Mouse (Mus musculus) heart, embryonic 13.5 days (tissue): ENCODE results near the gene C5ar1. TPM values are rescaled to one million over a fixed set of nuclear protein-coding genes. Genes with fewer than 3 reads are reported as not detected.

Source experiments
- ATAC-seq: fragments of 200-750 bp; cut with Nextera tagmentation; 2 replicates; pipeline ENCODE4 v1.8.0; 2017; ENCODE audit warnings: moderate TSS enrichment; ENCODE audit not compliant: insufficient number of reproducible peaks, low FRiP score, low TSS enrichment; ENCODE audit errors: extremely low read depth
- H3K27ac ChIP-seq: fragments of 300-500 bp; sonication (generic); replicated peaks from 2 replicates; pipeline ENCODE4 v1.5.1; 2015; ENCODE audit warnings: moderate library complexity, mild to moderate bottlenecking, inconsistent platforms
- H3K27me3 ChIP-seq: fragments of 300-500 bp; sonication (generic); replicated peaks from 2 replicates; pipeline ENCODE4 v1.6.1; 2015; ENCODE audit warnings: mild to moderate bottlenecking, inconsistent platforms
- H3K36me3 ChIP-seq: fragments of 300-500 bp; sonication (generic); 2 replicates; pipeline ENCODE4 v1.6.1; 2015; ENCODE audit warnings: mild to moderate bottlenecking, inconsistent platforms
- H3K4me1 ChIP-seq: fragments of 300-500 bp; sonication (generic); 2 replicates; pipeline ENCODE4 v1.6.1; 2015; ENCODE audit warnings: inconsistent platforms
- H3K4me2 ChIP-seq: fragments of 300-500 bp; sonication (generic); 2 replicates; pipeline ENCODE4 v1.6.1; 2015; ENCODE audit warnings: inconsistent platforms, mild to moderate bottlenecking, moderate library complexity
- H3K4me3 ChIP-seq: fragments of 300-500 bp; sonication (generic); 2 replicates; pipeline ENCODE4 v1.5.1; 2015; ENCODE audit warnings: moderate library complexity, mild to moderate bottlenecking, inconsistent platforms
- H3K9ac ChIP-seq: fragments of 300-500 bp; sonication (generic); 2 replicates; pipeline ENCODE4 v1.6.1; 2015; ENCODE audit warnings: inconsistent platforms, mild to moderate bottlenecking, moderate library complexity
- H3K9me3 ChIP-seq: fragments of 300-500 bp; sonication (generic); 2 replicates; pipeline ENCODE4 v1.6.1; 2016; ENCODE audit warnings: inconsistent platforms
- WGBS: fragments of 180-500 bp; shearing (Covaris S2); methylation state at CpG from one replicate; pipeline ENCODE4 v1.1.7; 2015; ENCODE audit warnings: mixed read lengths; 5-methylcytosine and 5-hydroxymethylcytosine counted together
- polyA plus RNA-seq: library from polyadenylated mRNA; unstranded; fragments of >200 nt; fragmentation: Nextera tagmentation; extraction: Ambion mirVana; gene quantifications from 2 replicates; pipeline ENCODE4 v1.2.1, GENCODE M21; 2015

The C5ar1 gene
- polyA plus RNA-seq, 1 experiment from 2014 or later = 2.2 TPM

DNA sequence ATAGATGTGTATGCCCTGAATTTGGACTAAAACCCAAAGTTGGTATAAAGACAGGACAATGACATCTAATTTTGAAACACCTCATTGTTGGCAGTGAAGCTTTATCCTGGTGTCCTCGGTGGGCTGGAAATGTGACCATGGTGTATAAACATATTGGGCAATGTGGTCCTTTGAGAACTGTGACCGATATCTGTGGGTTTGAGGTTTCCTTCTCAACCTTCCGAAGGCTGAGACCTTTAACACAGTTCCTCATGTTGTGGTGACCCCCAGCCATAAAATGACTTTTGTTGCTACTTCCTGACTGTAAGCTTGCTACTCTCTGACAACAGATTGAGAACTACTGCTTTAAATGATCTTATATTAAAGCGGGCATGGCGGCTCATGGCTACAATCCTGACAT lies 8.7 kb downstream of the C5ar1 start:
- no peak for ATAC-seq
- Histone ChIP-seq H3K27ac (no peak overlapping the region), H3K27me3 (no peaks in the 10 kb centered on the region), H3K9me3 (no peaks in the 10 kb centered on the region), H3K4me3 (no peak overlapping the region), H3K4me1 (no peaks in the 10 kb centered on the region), H3K36me3 (no peaks in the 10 kb centered on the region), H3K9ac (no peak overlapping the region), H3K4me2 (no peak overlapping the region)
- WGBS = 79% methylated on average over 5 of the region's 5 CpGs

DNA sequence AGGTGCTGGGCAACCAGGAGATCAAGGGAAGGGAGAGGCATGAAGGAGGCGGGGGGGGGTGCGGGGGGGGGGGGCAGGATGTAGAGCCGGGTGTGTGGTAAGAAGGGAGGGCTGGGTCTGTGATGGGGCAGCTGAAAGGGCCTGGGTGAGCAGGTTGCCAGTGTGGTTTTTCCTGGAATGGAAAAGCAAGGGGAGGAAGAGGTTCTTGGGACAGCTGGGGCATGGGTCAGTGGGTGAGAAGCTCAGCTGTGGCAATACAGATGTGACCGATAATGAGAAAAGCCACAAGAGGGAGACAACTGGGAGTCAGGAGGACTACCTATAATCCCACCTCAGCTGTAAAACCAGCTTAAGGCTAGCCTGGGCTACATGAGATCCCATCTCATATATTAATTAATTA lies 13.4 kb downstream of the C5ar1 start:
- Histone ChIP-seq H3K9me3 (no peaks in the 10 kb centered on the region), H3K36me3 (no peaks in the 10 kb centered on the region), H3K4me1 (peaks cover 6% of the 10 kb centered on the region; the same call in 1 of the 2 replicates), H3K4me3 (no peak overlapping the region), H3K27ac (no peak overlapping the region), H3K27me3 (no peaks in the 10 kb centered on the region), H3K4me2 (no peak overlapping the region), H3K9ac (no peak overlapping the region)
- WGBS = 29% methylated on average over 3 of the region's 4 CpGs
- ATAC-seq = no peak

DNA sequence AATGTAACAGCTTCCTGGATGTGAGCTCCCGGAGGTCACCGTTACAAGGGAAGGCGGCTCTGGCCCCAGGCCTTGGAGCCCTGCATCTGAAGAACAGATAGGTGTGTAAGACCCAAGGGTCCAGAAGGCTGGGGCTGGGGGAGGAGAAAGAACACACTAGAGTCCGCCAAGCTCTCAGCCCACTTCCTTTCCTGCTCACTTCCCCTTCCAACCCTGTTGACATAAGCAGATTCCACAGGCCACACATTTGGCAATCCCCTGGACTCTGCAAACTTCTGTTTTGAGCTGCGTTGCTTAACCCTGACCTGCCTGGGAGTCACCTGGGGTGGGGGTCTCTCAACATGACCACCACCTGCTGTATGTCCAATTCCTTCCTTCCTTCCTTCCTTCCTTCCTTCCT lies 15.3 kb downstream of the C5ar1 start, which contains the start of gene C5ar2:
Gene C5ar2 (minus strand): TSS at position 88 of the 400 bp plus-strand sequence.
- no peak for ATAC-seq

DNA sequence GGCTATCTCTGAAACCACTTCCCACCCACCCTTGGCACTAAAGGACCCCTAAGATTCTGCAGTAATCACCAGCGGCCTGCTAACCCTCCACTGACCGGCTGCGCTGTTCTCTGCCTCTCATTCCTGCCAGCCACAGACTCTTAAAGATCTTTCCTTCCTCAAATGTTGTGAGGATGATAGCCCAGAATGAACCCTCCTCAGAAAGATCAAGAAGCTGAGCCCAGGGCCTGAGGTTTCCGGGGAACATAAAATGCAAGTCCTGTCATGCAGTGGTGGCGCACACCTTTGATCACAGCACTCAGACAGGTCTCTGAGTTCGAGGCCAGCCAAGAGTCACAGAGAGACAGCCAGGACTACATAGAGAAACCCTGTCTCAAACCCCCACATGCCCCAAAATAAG lies 17.1 kb downstream of the C5ar1 start:
- no peak for ATAC-seq
- H3K27ac ChIP-seq = 0 out of 2 replicates have a peak overlapping the region, but pooled peaks have one; percentile 20
- no peaks in the 10 kb centered on the region for H3K36me3 ChIP-seq
- 62% methylated on average over 6 of the region's 6 CpGs for WGBS
- no peaks in the 10 kb centered on the region for H3K27me3 ChIP-seq
- H3K4me1 ChIP-seq = peaks cover 15% of the 10 kb centered on the region
- H3K4me3 ChIP-seq = no peak overlapping the region
- H3K9me3 ChIP-seq = no peaks in the 10 kb centered on the region
- H3K9ac ChIP-seq = no peak overlapping the region; the same call in 1 of the 2 replicates
- no peak overlapping the region for H3K4me2 ChIP-seq

More for the DNA sequence above, 15.3 kb downstream of the C5ar1 start, which contains the start of gene C5ar2:
- no peak within 1 kb of the TSS for H3K4me2 ChIP-seq
- 54% methylated on average over 5 of the region's 5 CpGs for WGBS
- H3K27me3 ChIP-seq = no peaks in the 10 kb centered on the region
- H3K9me3 ChIP-seq = no peaks in the 10 kb centered on the region
- no peak within 1 kb of the TSS for H3K9ac ChIP-seq
- H3K27ac ChIP-seq = peak within 1 kb of the TSS; percentile 54; the same call in 1 of the 2 replicates
- H3K36me3 ChIP-seq = no peaks in the 10 kb centered on the region
- peaks cover 15% of the 10 kb centered on the region for H3K4me1 ChIP-seq
- H3K4me3 ChIP-seq = no peak within 1 kb of the TSS

DNA sequence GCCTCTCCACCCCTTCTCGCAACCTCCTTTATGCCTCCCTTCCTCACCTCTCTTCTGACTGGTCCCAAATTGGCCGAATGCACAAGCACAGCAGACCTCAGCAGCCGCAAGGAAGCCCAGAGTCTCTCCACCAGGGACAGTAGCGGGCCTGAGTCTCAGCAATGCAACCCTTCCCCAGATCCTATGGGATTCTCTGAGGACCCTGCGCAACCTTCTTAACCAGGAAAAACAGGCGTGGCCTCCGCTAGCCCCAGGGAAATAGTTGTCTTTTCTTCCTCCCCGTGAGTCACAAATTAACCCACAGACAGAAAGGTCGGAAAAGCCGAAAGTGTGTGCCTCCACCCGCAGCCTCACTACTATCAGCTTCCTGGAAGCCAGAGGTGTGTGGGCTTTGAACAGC lies 17.6 kb downstream of the C5ar1 start:
- H3K27me3 ChIP-seq = no peaks in the 10 kb centered on the region
- H3K36me3 ChIP-seq = no peaks in the 10 kb centered on the region
- peak overlapping the region; percentile 1; the same call in 1 of the 2 replicates for H3K9ac ChIP-seq
- 43% methylated on average over 11 of the region's 11 CpGs for WGBS
- peaks cover 15% of the 10 kb centered on the region for H3K4me1 ChIP-seq
- no peaks in the 10 kb centered on the region for H3K9me3 ChIP-seq
- H3K27ac ChIP-seq = 0 out of 2 replicates have a peak overlapping the region, but pooled peaks have one; percentile 20
- ATAC-seq = no peak
- H3K4me2 ChIP-seq = no peak overlapping the region
- no peak overlapping the region for H3K4me3 ChIP-seq

DNA sequence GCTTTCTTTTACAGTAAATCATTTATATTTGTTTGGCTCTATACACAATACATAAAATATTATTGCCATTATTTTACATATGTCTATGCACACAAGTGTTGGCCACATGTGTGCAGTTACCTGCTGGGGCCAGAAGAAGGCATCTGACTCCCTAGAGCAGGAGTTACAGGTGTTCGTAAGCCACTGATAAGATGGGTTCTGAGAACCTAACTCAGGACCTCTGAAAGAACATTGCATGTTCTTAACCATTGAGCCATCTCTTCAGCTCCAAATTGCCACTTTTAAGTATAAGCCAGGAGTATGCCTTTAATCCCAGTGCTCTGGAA lies 18.4 kb downstream of the C5ar1 start:
- no peak overlapping the region for H3K4me2 ChIP-seq
- no peak overlapping the region for H3K9ac ChIP-seq
- 87% methylated on average over 1 of the region's 1 CpGs for WGBS
- no peaks in the 10 kb centered on the region for H3K36me3 ChIP-seq
- H3K27ac ChIP-seq = 0 out of 2 replicates have a peak overlapping the region, but pooled peaks have one; percentile 20
- H3K9me3 ChIP-seq = no peaks in the 10 kb centered on the region
- H3K27me3 ChIP-seq = no peaks in the 10 kb centered on the region
- ATAC-seq = no peak
- H3K4me1 ChIP-seq = peaks cover 15% of the 10 kb centered on the region
- no peak overlapping the region for H3K4me3 ChIP-seq

DNA sequence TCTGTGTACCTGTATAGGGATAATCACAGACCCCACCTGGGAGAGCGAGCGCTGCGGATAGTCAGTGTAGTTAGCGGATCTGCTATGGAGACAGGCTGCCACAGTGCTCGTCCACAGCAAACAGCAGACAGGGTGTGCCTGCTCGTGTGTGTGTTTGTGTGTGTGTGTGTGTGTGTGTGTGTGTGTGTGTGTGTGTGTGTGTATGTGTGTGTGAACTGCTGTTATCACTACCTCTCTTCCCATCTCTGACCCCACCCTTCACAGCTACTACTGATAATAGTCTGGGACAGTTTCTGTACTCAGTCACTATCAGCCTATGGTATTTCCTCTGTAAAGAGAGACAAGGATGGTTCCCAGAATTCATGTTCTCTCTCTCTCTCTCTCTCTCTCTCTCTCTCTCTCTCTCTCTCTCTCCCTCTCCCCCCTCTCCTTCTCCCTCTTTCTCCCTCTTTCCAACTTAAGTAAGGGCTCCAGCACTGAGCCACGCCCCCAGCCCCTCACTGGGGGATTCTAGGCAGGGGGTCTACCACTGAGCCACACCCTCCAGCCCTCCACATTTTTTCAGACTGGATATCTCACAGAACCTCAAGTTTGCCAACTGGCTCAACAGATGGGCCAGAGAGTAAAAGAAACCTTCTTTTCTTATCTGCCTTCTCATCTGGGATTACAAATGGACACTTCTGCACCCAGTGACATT lies 18.9 kb downstream of the C5ar1 start:
- ATAC-seq = no peak
- WGBS = 64% methylated on average over 7 of the region's 7 CpGs

DNA sequence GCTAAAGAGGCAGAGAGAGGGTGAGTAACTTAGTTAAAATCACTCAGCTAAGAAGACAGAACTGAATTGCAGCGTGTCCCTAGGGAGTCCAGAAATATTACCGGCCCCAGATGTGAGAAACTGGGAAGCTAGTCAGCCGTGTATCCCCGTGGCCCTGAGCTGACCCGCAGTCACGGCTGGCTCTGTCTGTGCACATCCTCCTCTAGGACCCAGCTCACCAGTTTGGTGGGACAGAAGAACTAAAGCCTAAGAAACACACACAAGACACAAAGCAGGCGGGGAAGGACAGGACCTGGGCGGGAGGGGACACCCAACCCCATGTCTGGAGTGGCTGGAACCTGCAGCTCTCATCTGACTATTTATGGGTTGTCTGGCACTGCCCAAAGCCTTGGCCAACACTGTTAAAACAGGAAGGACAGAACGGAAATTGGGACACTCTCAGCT lies 19.8 kb downstream of the C5ar1 start:
- 50% methylated on average over 9 of the region's 9 CpGs for WGBS
- Histone ChIP-seq H3K4me2 (peak overlapping the region; percentile 43), H3K27ac (peak overlapping the region; percentile 61), H3K27me3 (no peaks in the 10 kb centered on the region), H3K9ac (0 out of 2 replicates have a peak overlapping the region, but pooled peaks have one; percentile 7), H3K4me1 (peaks cover 15% of the 10 kb centered on the region), H3K9me3 (no peaks in the 10 kb centered on the region), H3K36me3 (no peaks in the 10 kb centered on the region), H3K4me3 (0 out of 2 replicates have a peak overlapping the region, but pooled peaks have one; percentile 6)
- ATAC-seq = no peak

More for the DNA sequence above, 18.9 kb downstream of the C5ar1 start:
- Histone ChIP-seq H3K4me3 (no peak overlapping the region), H3K9me3 (no peaks in the 10 kb centered on the region), H3K27ac (0 out of 2 replicates have a peak overlapping the region, but pooled peaks have one; percentile 61), H3K4me2 (peak overlapping the region; percentile 43), H3K27me3 (no peaks in the 10 kb centered on the region), H3K4me1 (peaks cover 15% of the 10 kb centered on the region), H3K36me3 (no peaks in the 10 kb centered on the region), H3K9ac (no peak overlapping the region)

DNA sequence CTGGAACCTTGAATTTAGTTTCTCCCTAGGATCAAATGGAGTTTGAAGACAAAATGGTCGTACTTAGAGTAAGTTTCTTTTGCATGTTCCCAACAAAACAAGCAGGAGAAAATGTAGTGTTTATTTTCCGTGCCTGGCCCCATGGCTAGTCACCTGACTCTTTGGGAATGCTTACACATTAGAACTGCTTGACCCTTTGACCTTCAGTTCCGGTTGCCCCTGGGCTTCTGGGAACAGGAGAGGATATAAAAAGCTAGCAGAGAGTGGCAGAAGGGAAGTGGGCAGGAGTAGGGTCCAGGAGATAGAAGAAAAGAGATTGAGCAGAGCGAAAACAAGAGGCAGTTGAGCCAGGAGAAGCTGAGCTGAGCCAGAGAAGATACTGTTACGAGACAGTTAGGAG lies 29.5 kb downstream of the C5ar1 start:
- H3K27me3 ChIP-seq = peaks cover 9% of the 10 kb centered on the region
- H3K9me3 ChIP-seq = peaks cover 6% of the 10 kb centered on the region
- H3K27ac ChIP-seq = peak overlapping the region; percentile 38
- WGBS = 25% methylated on average over 5 of the region's 5 CpGs
- no peak for ATAC-seq
- peaks cover 11% of the 10 kb centered on the region for H3K4me1 ChIP-seq
- H3K36me3 ChIP-seq = no peaks in the 10 kb centered on the region
- no peak overlapping the region for H3K4me2 ChIP-seq
- no peak overlapping the region for H3K4me3 ChIP-seq
- H3K9ac ChIP-seq = no peak overlapping the region

DNA sequence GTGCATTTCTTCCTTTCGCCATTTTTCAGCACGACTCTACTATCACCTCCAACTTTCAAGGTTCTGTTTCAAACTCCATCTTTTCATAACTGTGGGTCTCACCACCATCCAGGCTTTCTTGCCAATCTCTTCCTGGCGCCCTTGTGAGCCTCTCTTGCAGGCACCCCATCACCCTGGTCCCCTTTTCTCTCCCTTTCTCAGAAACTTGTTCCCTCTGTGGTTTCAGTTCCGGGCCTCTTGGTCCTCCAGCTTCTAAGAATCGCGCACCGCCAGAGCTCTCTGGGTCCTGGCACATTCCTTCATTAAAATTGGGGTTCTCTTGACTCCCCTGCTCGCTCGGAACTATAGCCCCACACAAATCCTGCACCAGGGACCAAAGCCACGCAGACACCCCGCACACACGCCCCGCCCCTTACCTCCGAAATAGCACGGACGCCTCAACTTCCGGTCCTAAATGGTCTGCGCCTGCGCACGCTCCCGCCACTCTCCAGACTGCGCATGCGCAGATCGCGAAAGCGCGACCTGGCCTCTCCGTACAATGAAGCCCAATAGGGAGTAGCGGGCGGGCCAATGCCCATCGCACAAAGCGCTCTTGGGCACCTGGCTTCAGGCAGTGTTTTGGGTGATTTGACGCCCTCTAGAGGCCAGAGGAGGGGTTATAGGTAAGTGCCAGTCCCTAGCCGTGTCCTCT lies 37.6 kb downstream of the C5ar1 start, which contains the start of gene Dhx34:
Gene Dhx34 (minus strand): TSS at position 456 of the 691 bp plus-strand sequence.
- Histone ChIP-seq H3K9me3 (no peaks in the 10 kb centered on the region), H3K36me3 (peaks cover 18% of the 10 kb centered on the region), H3K27ac (peak within 1 kb of the TSS; percentile 69), H3K27me3 (peaks cover 12% of the 10 kb centered on the region), H3K4me2 (peak within 1 kb of the TSS; percentile 85), H3K4me3 (peak within 1 kb of the TSS; percentile 83), H3K4me1 (peaks cover 12% of the 10 kb centered on the region), H3K9ac (peak within 1 kb of the TSS; percentile 91)
- 2% methylated on average over 34 of the region's 34 CpGs for WGBS
- ATAC-seq = peak; percentile 90

DNA sequence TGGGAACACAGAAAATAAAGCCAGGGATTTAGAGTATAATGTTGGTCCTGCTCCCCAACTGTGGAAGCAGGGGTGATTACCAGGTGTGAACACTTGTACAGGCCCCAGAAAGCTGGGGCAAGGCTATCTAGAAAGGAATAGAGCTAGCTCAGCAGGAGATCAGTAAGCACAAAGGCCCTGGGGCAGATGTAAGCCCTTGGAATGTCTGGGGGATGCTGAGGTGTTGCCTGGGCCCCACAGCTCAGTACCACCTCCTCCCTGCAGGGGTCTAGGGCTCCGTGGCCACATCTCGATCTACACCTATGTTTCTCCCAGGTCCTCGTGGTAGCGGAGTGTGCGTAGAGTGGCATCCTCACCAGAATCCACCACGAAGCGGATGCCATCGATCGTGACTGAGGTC lies 45.4 kb downstream of the C5ar1 start:
- Histone ChIP-seq H3K4me3 (no peak overlapping the region), H3K9me3 (no peaks in the 10 kb centered on the region), H3K9ac (no peak overlapping the region), H3K27me3 (no peaks in the 10 kb centered on the region), H3K27ac (no peak overlapping the region), H3K4me1 (no peaks in the 10 kb centered on the region), H3K4me2 (no peak overlapping the region), H3K36me3 (peaks cover 94% of the 10 kb centered on the region)
- 88% methylated on average over 9 of the region's 9 CpGs for WGBS
- ATAC-seq = no peak
